Mouse (Mus musculus) hindbrain, embryonic 11.5 days (tissue): Measurements from ENCODE around the gene Gm20388. TPM values are rescaled to one million over a fixed set of nuclear protein-coding genes. Genes with fewer than 3 reads are reported as not detected.

Experiments used
- ATAC-seq: fragments of 200-750 bp; cut with Nextera tagmentation; 2 replicates; pipeline ENCODE4 v1.8.0; 2017; ENCODE audit warnings: mild to moderate bottlenecking, moderate TSS enrichment, moderate library complexity; ENCODE audit not compliant: low FRiP score
- DNase-seq: peaks from one replicate; pipeline ENCODE4 v3.0.0-alpha.2; 2015; ENCODE audit warnings: low spot score
- H3K27ac ChIP-seq: fragments of 300-500 bp; sonication (generic); 2 replicates; pipeline ENCODE4 v1.5.1; 2014; ENCODE audit warnings: mild to moderate bottlenecking, low read depth, low read length
- H3K27me3 ChIP-seq: fragments of 300-500 bp; sonication (generic); 2 replicates; pipeline ENCODE4 v1.6.1; 2014; ENCODE audit warnings: mild to moderate bottlenecking, low read length, moderate library complexity, mixed read lengths; ENCODE audit not compliant: control insufficient read depth, insufficient read depth
- H3K36me3 ChIP-seq: fragments of 300-500 bp; sonication (generic); 2 replicates; pipeline ENCODE4 v1.6.1; 2014; ENCODE audit warnings: mild to moderate bottlenecking, low read length, moderate library complexity, mixed read lengths; ENCODE audit not compliant: control insufficient read depth, insufficient read depth
- H3K4me1 ChIP-seq: fragments of 300-500 bp; sonication (generic); replicated peaks from 2 replicates; pipeline ENCODE4 v1.6.1; 2014; ENCODE audit warnings: low read length, mixed read lengths; ENCODE audit not compliant: control insufficient read depth, insufficient read depth
- H3K4me2 ChIP-seq: fragments of 300-500 bp; sonication (generic); replicated peaks from 2 replicates; pipeline ENCODE4 v1.6.1; 2014; ENCODE audit warnings: mild to moderate bottlenecking, low read depth, low read length
- H3K4me3 ChIP-seq: fragments of 300-500 bp; sonication (generic); 2 replicates; pipeline ENCODE4 v1.5.1; 2014; ENCODE audit warnings: low read depth, low read length
- H3K9ac ChIP-seq: fragments of 300-500 bp; sonication (generic); 2 replicates; pipeline ENCODE4 v1.6.1; 2014; ENCODE audit warnings: low read depth, low read length
- H3K9me3 ChIP-seq: fragments of 300-500 bp; sonication (generic); 2 replicates; pipeline ENCODE4 v1.6.1; 2016; ENCODE audit warnings: low read length; ENCODE audit not compliant: control insufficient read depth
- WGBS: fragments of 180-500 bp; shearing (Covaris S2); extraction: QIAGEN DNeasy Blood & Tissue Kit; methylation state at CpG from one replicate; pipeline ENCODE4 v1.1.7; 2014; 5-methylcytosine and 5-hydroxymethylcytosine counted together
- polyA plus RNA-seq: library from polyadenylated mRNA; unstranded; fragments of >200 nt; fragmentation: Nextera tagmentation; extraction: Ambion mirVana; gene quantifications from 2 replicates; pipeline ENCODE4 v1.2.1, GENCODE M21; 2014

Gene Gm20388
- polyA plus RNA-seq, 1 experiment from 2014 or later: 11.8 TPM

DNA sequence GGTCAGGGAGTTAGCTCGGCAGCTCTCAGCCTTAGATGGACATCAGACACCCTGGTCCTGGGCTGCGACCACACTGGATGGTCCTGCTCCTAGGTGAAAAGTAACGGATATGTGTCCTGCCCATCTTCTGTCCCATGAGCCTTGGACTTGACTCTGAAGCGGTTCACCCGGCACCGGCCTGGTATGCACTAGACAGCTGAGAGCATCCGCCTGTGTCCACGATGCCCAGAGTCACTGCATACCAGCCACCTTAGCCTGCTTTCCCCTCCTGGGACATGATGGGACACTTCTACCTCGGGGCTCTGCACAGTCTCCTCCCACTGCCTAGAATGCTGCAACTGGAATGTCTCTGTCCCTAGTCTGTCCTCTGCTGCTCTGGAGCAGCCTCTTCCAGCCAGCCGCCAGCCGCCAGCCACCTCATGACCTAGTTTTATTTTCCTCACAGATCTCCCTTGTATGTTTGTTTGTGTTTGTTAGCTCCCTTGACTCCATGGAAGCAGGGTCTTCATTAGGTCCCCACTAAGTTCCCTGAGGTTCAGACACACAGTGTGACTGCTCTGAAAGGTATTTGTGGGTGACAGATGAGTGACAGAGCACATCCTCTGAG, 128.8 kb downstream of the Gm20388 start:
- 77% methylated on average over 11 of the region's 11 CpGs for WGBS
- Histone ChIP-seq H3K36me3 (no peaks in the 10 kb centered on the region), H3K4me2 (no peak overlapping the region), H3K4me1 (no peaks in the 10 kb centered on the region), H3K27me3 (no peaks in the 10 kb centered on the region), H3K27ac (no peak overlapping the region), H3K4me3 (no peak overlapping the region), H3K9ac (no peak overlapping the region), H3K9me3 (no peaks in the 10 kb centered on the region)
- DNase-seq (no peak), ATAC-seq (no peak)

DNA sequence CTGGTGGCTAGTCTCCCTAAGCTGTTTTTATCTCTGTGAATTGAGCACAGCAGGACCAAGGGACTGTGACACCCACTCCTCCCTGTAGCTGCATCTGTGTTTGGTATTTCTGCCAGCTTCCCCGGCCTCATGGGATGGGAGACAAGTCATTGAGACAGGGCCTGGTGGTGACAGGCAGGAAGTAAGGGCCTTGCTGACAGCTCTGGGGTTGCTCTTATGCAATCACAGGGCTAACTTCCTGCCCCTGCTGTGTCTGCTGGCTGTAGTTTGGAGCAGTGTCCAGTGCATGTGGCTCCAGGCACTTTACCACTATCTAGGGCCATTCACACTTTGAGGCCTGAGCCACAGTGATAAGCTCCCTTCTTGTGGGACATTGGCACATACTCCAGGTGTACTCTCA, 130.2 kb downstream of the Gm20388 start:
- Histone ChIP-seq H3K4me3 (no peak overlapping the region), H3K27ac (no peak overlapping the region), H3K4me1 (no peaks in the 10 kb centered on the region), H3K4me2 (no peak overlapping the region), H3K9me3 (no peaks in the 10 kb centered on the region), H3K36me3 (no peaks in the 10 kb centered on the region), H3K9ac (no peak overlapping the region), H3K27me3 (no peaks in the 10 kb centered on the region)
- WGBS: 65% methylated on average over 1 of the region's 1 CpGs
- DNase-seq (no peak), ATAC-seq (no peak)

DNA sequence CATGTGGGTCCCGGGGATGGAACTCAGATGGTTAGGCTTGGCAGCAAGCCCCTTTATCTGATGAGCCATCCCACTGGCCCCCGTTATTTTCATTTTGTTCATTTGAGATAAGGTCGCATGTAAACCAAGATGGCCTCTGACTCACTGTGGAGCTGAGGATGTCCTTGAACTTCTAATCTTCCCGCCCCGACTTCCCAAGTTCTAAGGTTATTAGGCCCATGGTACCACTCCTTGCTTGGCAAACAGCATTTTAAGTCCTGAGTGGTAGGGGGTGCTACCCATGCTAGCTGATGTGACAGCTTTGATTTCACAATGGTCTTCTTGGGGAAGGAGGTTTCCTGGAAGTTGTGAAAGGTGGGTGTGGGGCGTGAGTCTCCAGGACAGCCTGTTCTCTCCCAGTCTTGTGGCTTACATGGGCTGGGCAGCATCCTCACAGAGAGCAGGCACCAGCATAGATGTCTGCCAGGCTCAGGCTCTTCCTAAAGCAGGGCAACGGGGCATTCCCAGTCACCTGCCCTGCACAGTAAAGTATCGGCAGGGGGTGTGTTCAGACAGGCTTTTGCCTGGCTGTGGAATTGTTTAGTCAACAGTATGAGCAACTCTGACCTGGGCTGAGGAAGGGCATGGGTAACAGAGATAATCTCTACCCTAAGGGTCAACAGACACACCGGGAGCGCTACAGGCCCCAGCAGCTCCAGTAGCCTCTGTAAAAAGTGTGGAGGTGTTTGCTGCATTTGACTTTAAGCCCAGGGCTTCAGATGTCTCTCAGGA, 132.1 kb downstream of the Gm20388 start:
- Histone ChIP-seq H3K9ac (no peak overlapping the region), H3K4me2 (no peak overlapping the region), H3K36me3 (no peaks in the 10 kb centered on the region), H3K4me1 (no peaks in the 10 kb centered on the region), H3K27me3 (no peaks in the 10 kb centered on the region), H3K4me3 (no peak overlapping the region), H3K27ac (no peak overlapping the region), H3K9me3 (no peaks in the 10 kb centered on the region)
- ATAC-seq: no peak
- DNase-seq: no peak
- 81% methylated on average over 10 of the region's 10 CpGs for WGBS

DNA sequence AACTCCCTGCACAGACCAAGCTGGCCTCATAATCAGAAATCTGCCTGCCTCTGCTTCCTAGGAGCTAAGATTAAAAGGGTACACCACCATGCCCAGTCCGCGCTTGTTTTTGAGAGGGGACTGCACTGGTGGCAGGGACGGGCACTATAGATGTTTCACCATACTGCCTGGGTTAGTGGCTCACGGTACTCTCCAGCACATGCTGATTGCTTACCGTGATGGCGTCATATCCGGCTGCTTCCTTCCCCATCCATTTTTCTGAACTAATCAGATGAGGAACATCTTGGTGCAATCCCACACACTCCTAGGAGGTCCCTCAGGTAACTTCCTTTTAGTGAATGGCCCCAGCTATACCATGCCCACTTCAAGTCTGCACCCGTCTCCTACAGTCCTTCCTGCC, 134.3 kb downstream of the Gm20388 start:
- Histone ChIP-seq H3K27me3 (no peaks in the 10 kb centered on the region), H3K9ac (no peak overlapping the region), H3K27ac (no peak overlapping the region), H3K4me2 (no peak overlapping the region), H3K9me3 (no peaks in the 10 kb centered on the region), H3K36me3 (no peaks in the 10 kb centered on the region), H3K4me3 (no peak overlapping the region), H3K4me1 (no peaks in the 10 kb centered on the region)
- DNase-seq (no peak), ATAC-seq (no peak)
- WGBS: 92% methylated on average over 8 of the region's 8 CpGs

DNA sequence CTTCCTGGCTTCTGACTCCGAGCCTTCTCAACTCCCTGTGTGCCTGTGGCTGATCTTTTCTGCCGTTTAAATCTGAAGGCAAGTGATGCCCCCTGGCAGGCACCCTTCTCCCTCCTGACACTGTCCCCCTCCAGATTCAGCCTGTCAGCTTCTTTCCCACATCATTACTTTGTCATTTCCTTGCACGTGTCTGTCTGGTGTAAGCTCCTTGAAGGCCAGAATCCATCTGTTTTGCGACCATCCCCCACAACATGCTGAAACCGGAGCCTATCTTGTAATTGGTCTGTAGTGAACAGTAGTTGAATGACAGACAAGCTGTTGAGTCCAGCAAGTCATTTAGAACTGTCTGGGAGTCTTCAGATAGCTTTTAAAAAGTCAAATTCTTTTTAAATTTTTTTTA, 134.8 kb downstream of the Gm20388 start:
- H3K27ac ChIP-seq: no peak overlapping the region
- DNase-seq: no peak
- H3K4me2 ChIP-seq: no peak overlapping the region
- no peaks in the 10 kb centered on the region for H3K9me3 ChIP-seq
- no peaks in the 10 kb centered on the region for H3K27me3 ChIP-seq
- no peaks in the 10 kb centered on the region for H3K36me3 ChIP-seq
- no peaks in the 10 kb centered on the region for H3K4me1 ChIP-seq
- 64% methylated on average over 5 of the region's 5 CpGs for WGBS
- no peak for ATAC-seq
- no peak overlapping the region for H3K9ac ChIP-seq
- no peak overlapping the region for H3K4me3 ChIP-seq

DNA sequence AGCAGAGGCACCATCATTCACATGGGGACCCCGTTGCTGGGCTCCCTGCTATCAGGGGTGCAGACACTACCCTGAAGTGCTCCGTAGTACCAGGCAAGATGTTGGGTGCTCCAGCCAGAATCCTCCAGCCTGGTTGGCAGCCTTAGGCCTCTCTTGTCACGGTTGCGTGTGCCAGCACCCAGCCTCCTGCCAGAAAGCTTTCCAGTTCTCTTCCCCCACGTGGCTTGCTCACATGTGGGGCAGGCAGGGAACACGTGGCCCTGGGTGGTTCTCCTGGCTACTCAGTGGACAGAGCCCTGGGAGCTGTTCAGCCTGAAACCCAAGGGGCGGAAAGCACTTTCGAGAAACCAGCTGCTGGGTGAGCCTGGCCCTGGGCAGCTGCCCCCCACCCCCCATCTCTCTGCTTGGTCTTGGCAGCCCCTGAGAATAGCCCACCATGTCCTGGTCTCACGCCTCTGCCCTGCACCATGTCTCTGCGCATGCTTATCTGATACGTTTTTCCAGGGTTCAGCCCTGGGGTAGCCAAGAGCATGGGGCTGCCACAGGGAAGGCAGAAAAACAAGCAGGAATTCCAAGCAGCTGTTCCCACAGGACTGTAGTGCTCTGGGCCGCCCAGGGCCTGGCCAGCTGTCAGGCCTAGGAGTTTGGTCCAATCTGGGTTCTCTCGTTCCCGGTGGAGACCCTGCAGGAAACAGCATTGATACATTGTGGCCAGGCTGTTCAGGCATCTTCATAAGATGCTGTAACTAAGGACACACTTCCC, 135.8 kb downstream of the Gm20388 start:
- Histone ChIP-seq H3K27me3 (no peaks in the 10 kb centered on the region), H3K9ac (no peak overlapping the region), H3K4me1 (no peaks in the 10 kb centered on the region), H3K4me3 (no peak overlapping the region), H3K36me3 (no peaks in the 10 kb centered on the region), H3K27ac (no peak overlapping the region; the same call in 1 of the 2 replicates), H3K4me2 (no peak overlapping the region), H3K9me3 (no peaks in the 10 kb centered on the region)
- no peak for ATAC-seq
- no peak for DNase-seq
- 70% methylated on average over 14 of the region's 14 CpGs for WGBS

DNA sequence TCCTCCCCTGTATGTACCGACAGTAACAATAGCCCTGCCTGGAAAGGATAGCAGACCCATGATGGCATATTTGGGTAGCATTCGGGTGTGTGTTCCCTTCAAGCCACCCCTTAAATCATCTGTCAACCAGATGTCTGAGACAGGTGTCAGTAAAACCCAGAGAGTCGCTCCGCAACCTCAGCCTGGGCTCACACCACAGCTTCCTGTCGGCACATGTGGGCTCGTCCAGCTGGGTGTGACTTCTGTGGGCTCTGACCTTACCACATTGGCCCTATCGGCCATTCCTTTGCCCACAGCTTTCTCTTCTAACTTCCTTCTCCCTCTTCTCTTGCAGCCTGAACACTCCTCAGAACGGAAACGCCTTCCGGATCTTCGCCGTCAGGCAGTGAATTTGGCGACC, 139.3 kb downstream of the Gm20388 start:
- H3K27me3 ChIP-seq: no peaks in the 10 kb centered on the region
- no peak for DNase-seq
- no peak overlapping the region for H3K9ac ChIP-seq
- no peak overlapping the region for H3K4me3 ChIP-seq
- no peaks in the 10 kb centered on the region for H3K9me3 ChIP-seq
- no peak for ATAC-seq
- H3K27ac ChIP-seq: no peak overlapping the region
- 78% methylated on average over 13 of the region's 13 CpGs for WGBS
- no peaks in the 10 kb centered on the region for H3K4me1 ChIP-seq
- no peaks in the 10 kb centered on the region for H3K36me3 ChIP-seq
- no peak overlapping the region for H3K4me2 ChIP-seq

DNA sequence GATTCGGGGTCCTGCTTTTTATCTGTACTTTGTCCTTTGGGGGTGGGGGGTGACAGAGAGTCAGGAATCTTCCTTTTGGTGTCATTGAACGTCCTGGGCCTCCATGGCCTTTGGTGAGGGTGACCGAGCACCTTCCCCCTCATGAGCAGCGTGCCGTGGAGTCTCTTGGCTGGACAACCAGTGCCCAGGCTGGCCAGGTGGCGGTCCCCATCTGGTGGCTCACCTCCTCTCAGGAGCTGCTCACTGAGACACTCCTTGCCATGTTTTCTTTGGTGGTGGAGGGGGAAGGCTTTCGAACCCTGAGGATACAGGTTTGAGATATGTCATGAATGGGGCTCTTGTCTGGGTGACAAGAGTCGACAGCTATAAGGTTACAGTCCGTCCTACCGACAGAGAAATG, 139.7 kb downstream of the Gm20388 start:
- DNase-seq (no peak), ATAC-seq (no peak)
- H3K9me3 ChIP-seq: no peaks in the 10 kb centered on the region
- H3K9ac ChIP-seq: no peak overlapping the region
- no peak overlapping the region for H3K4me3 ChIP-seq
- H3K4me2 ChIP-seq: no peak overlapping the region
- H3K27me3 ChIP-seq: no peaks in the 10 kb centered on the region
- no peaks in the 10 kb centered on the region for H3K4me1 ChIP-seq
- no peaks in the 10 kb centered on the region for H3K36me3 ChIP-seq
- no peak overlapping the region for H3K27ac ChIP-seq
- 73% methylated on average over 10 of the region's 10 CpGs for WGBS
